Mouse (Mus musculus): Measurements from ENCODE around the gene Hoxa10. TPM values are rescaled to one million over a fixed set of nuclear protein-coding genes. Genes with fewer than 3 reads are reported as not detected.

Hoxa10 gene
- polyA plus RNA-seq, 1 experiment from 2014 or later = not detected

- Histone ChIP-seq H3K9ac (replicated peaks) (no peak overlapping the region), H3K4me2 (replicated peaks) (no peak overlapping the region), H3K36me3 (no peaks in the 10 kb centered on the region), H3K4me3 (no peak overlapping the region), H3K27me3 (peaks cover 99% of the 10 kb centered on the region), H3K9me3 (no peaks in the 10 kb centered on the region), H3K4me1 (0 out of 2 replicates have a peak, but pooled peaks cover 3% of the 10 kb centered on the region), H3K27ac (replicated peaks) (no peak overlapping the region)
- no peak for ATAC-seq (replicated peaks)
- 3% methylated on average over 30 of the region's 30 CpGs for WGBS
Measured at GRCm38 (mm10) chr6:52239625-52240388, 847 bp downstream of the Hoxa10 start.

- Histone ChIP-seq H3K27ac (replicated peaks) (no peak overlapping the region), H3K9me3 (no peaks in the 10 kb centered on the region), H3K36me3 (no peaks in the 10 kb centered on the region), H3K4me1 (0 out of 2 replicates have a peak, but pooled peaks cover 3% of the 10 kb centered on the region), H3K4me3 (no peak overlapping the region), H3K27me3 (peaks cover 99% of the 10 kb centered on the region), H3K4me2 (replicated peaks) (no peak overlapping the region), H3K9ac (replicated peaks) (no peak overlapping the region)
- 3% methylated on average over 7 of the region's 7 CpGs for WGBS
- no peak for ATAC-seq (replicated peaks)
Measured at GRCm38 (mm10) chr6:52238976-52239375, 1.7 kb downstream of the Hoxa10 start.

- H3K27me3 ChIP-seq = peaks cover 99% of the 10 kb centered on the region
- H3K36me3 ChIP-seq = no peaks in the 10 kb centered on the region
- no peak overlapping the region for H3K27ac ChIP-seq (replicated peaks)
- H3K4me3 ChIP-seq = no peak overlapping the region
- ATAC-seq (replicated peaks) = no peak
- no peaks in the 10 kb centered on the region for H3K9me3 ChIP-seq
- 0 out of 2 replicates have a peak, but pooled peaks cover 3% of the 10 kb centered on the region for H3K4me1 ChIP-seq
- H3K4me2 ChIP-seq (replicated peaks) = no peak overlapping the region
- no peak overlapping the region for H3K9ac ChIP-seq (replicated peaks)
- WGBS = 3% methylated on average over 7 of the region's 7 CpGs
Measured at GRCm38 (mm10) chr6:52238155-52238545, 2.5 kb downstream of the Hoxa10 start.

GRCm38 (mm10) chr6:52237346-52238154 lies 3.1 kb downstream of the Hoxa10 start:
- H3K27me3 ChIP-seq = peaks cover 99% of the 10 kb centered on the region
- no peak for ATAC-seq (replicated peaks)
- H3K4me2 ChIP-seq (replicated peaks) = no peak overlapping the region
- no peak overlapping the region for H3K9ac ChIP-seq (replicated peaks)
- WGBS = 8% methylated on average over 10 of the region's 10 CpGs
- no peaks in the 10 kb centered on the region for H3K36me3 ChIP-seq
- H3K4me3 ChIP-seq = no peak overlapping the region
- H3K4me1 ChIP-seq = 0 out of 2 replicates have a peak, but pooled peaks cover 3% of the 10 kb centered on the region
- no peaks in the 10 kb centered on the region for H3K9me3 ChIP-seq
- H3K27ac ChIP-seq (replicated peaks) = no peak overlapping the region

GRCm38 (mm10) chr6:52236806-52237205 lies 3.8 kb downstream of the Hoxa10 start:
- Histone ChIP-seq H3K4me3 (no peak overlapping the region), H3K36me3 (no peaks in the 10 kb centered on the region), H3K27me3 (peaks cover 99% of the 10 kb centered on the region), H3K9ac (replicated peaks) (no peak overlapping the region), H3K4me1 (0 out of 2 replicates have a peak, but pooled peaks cover 3% of the 10 kb centered on the region), H3K9me3 (no peaks in the 10 kb centered on the region), H3K27ac (replicated peaks) (no peak overlapping the region), H3K4me2 (replicated peaks) (no peak overlapping the region)
- no peak for ATAC-seq (replicated peaks)
- WGBS = 7% methylated on average over 3 of the region's 3 CpGs

GRCm38 (mm10) chr6:52235866-52236265 lies 4.8 kb downstream of the Hoxa10 start:
- no peaks in the 10 kb centered on the region for H3K9me3 ChIP-seq
- H3K4me2 ChIP-seq (replicated peaks) = no peak overlapping the region
- H3K9ac ChIP-seq (replicated peaks) = no peak overlapping the region
- no peak overlapping the region for H3K4me3 ChIP-seq
- WGBS = 19% methylated on average over 6 of the region's 6 CpGs
- H3K36me3 ChIP-seq = no peaks in the 10 kb centered on the region
- peaks cover 97% of the 10 kb centered on the region for H3K27me3 ChIP-seq
- no peak overlapping the region for H3K27ac ChIP-seq (replicated peaks)
- 0 out of 2 replicates have a peak, but pooled peaks cover 3% of the 10 kb centered on the region for H3K4me1 ChIP-seq
- ATAC-seq (replicated peaks) = no peak

GRCm38 (mm10) chr6:52235267-52235666 lies 5.4 kb downstream of the Hoxa10 start:
- ATAC-seq (replicated peaks) = no peak
- Histone ChIP-seq H3K4me3 (no peak overlapping the region), H3K27ac (replicated peaks) (no peak overlapping the region), H3K36me3 (no peaks in the 10 kb centered on the region), H3K27me3 (peaks cover 97% of the 10 kb centered on the region), H3K9me3 (no peaks in the 10 kb centered on the region), H3K4me2 (replicated peaks) (no peak overlapping the region), H3K4me1 (0 out of 2 replicates have a peak, but pooled peaks cover 3% of the 10 kb centered on the region), H3K9ac (replicated peaks) (no peak overlapping the region)
- WGBS = 28% methylated on average over 9 of the region's 9 CpGs

GRCm38 (mm10) chr6:52234428-52235140 lies 6.1 kb downstream of the Hoxa10 start:
- ATAC-seq (replicated peaks) = no peak
- 2% methylated on average over 57 of the region's 68 CpGs for WGBS

GRCm38 (mm10) chr6:52233546-52234427 lies 6.9 kb downstream of the Hoxa10 start:
- Histone ChIP-seq H3K27ac (replicated peaks) (no peak overlapping the region), H3K4me1 (no peaks in the 10 kb centered on the region), H3K27me3 (peaks cover 98% of the 10 kb centered on the region), H3K36me3 (no peaks in the 10 kb centered on the region), H3K9me3 (no peaks in the 10 kb centered on the region), H3K9ac (replicated peaks) (no peak overlapping the region), H3K4me2 (replicated peaks) (no peak overlapping the region), H3K4me3 (no peak overlapping the region)
- under 1% methylated on average over 70 of the region's 70 CpGs for WGBS
- no peak for ATAC-seq (replicated peaks)

More at GRCm38 (mm10) chr6:52234428-52235140, 6.1 kb downstream of the Hoxa10 start:
- no peak overlapping the region for H3K4me3 ChIP-seq
- no peaks in the 10 kb centered on the region for H3K36me3 ChIP-seq
- peaks cover 97% of the 10 kb centered on the region for H3K27me3 ChIP-seq
- H3K27ac ChIP-seq (replicated peaks) = no peak overlapping the region
- no peaks in the 10 kb centered on the region for H3K9me3 ChIP-seq
- no peaks in the 10 kb centered on the region for H3K4me1 ChIP-seq
- H3K9ac ChIP-seq (replicated peaks) = no peak overlapping the region
- H3K4me2 ChIP-seq (replicated peaks) = no peak overlapping the region

- H3K9me3 ChIP-seq = no peaks in the 10 kb centered on the region
- H3K4me2 ChIP-seq (replicated peaks) = no peak overlapping the region
- H3K27me3 ChIP-seq = peaks cover 96% of the 10 kb centered on the region
- ATAC-seq (replicated peaks) = no peak
- no peak overlapping the region for H3K4me3 ChIP-seq
- no peaks in the 10 kb centered on the region for H3K4me1 ChIP-seq
- H3K27ac ChIP-seq (replicated peaks) = no peak overlapping the region
- no peak overlapping the region for H3K9ac ChIP-seq (replicated peaks)
- 3% methylated on average over 23 of the region's 23 CpGs for WGBS
- no peaks in the 10 kb centered on the region for H3K36me3 ChIP-seq
Measured at GRCm38 (mm10) chr6:52232984-52233545, 7.6 kb downstream of the Hoxa10 start.

GRCm38 (mm10) chr6:52232568-52232965 lies 8.1 kb downstream of the Hoxa10 start:
- Histone ChIP-seq H3K4me2 (replicated peaks) (no peak overlapping the region), H3K27me3 (peaks cover 96% of the 10 kb centered on the region), H3K4me3 (no peak overlapping the region), H3K27ac (replicated peaks) (no peak overlapping the region), H3K9ac (replicated peaks) (no peak overlapping the region), H3K9me3 (no peaks in the 10 kb centered on the region), H3K4me1 (no peaks in the 10 kb centered on the region), H3K36me3 (no peaks in the 10 kb centered on the region)
- no peak for ATAC-seq (replicated peaks)
- WGBS = 1% methylated on average over 18 of the region's 18 CpGs

Data from forebrain, embryonic 15.5 days (tissue).